Mouse (Mus musculus) neural tube, embryonic 14.5 days (tissue): Measurements from ENCODE around the gene Phldb1. TPM values are rescaled to one million over a fixed set of nuclear protein-coding genes. Genes with fewer than 3 reads are reported as not detected.
A peak's percentile ranks its signal among the peaks of the same experiment; 100 is the strongest.

ENCODE experiments used
- ATAC-seq: fragments of 200-750 bp; cut with Nextera tagmentation; 2 replicates; pipeline ENCODE4 v1.8.0; 2017; ENCODE audit warnings: low read depth, mild to moderate bottlenecking, moderate TSS enrichment, moderate library complexity
- H3K27ac ChIP-seq: fragments of 300-500 bp; sonication (generic); 2 replicates; pipeline ENCODE4 v1.5.1; 2014; ENCODE audit warnings: low read depth, mild to moderate bottlenecking, control low read depth, low read length, moderate library complexity, mixed read lengths
- H3K27me3 ChIP-seq: fragments of 300-500 bp; sonication (generic); 2 replicates; pipeline ENCODE4 v1.6.1; 2014; ENCODE audit warnings: low read length; ENCODE audit not compliant: control insufficient read depth, insufficient read depth
- H3K36me3 ChIP-seq: fragments of 300-500 bp; sonication (generic); 2 replicates; pipeline ENCODE4 v1.6.1; 2014; ENCODE audit warnings: low read length, mixed read lengths; ENCODE audit not compliant: control insufficient read depth, insufficient read depth
- H3K4me1 ChIP-seq: fragments of 300-500 bp; sonication (generic); 2 replicates; pipeline ENCODE4 v1.6.1; 2014; ENCODE audit warnings: low read length; ENCODE audit not compliant: control insufficient read depth, insufficient read depth
- H3K4me2 ChIP-seq: fragments of 300-500 bp; sonication (generic); 2 replicates; pipeline ENCODE4 v1.6.1; 2014; ENCODE audit warnings: mild to moderate bottlenecking, low read depth, low read length, control low read depth
- H3K4me3 ChIP-seq: fragments of 300-500 bp; sonication (generic); 2 replicates; pipeline ENCODE4 v1.5.1; 2014; ENCODE audit warnings: low read depth, low read length, control low read depth, mixed read lengths
- H3K9ac ChIP-seq: fragments of 300-500 bp; sonication (generic); replicated peaks from 2 replicates; pipeline ENCODE4 v1.6.1; 2014; ENCODE audit warnings: low read depth, mild to moderate bottlenecking, control low read depth, low read length, mixed read lengths
- H3K9me3 ChIP-seq: fragments of 300-500 bp; sonication (generic); 2 replicates; pipeline ENCODE4 v1.6.1; 2016; ENCODE audit warnings: low read length; ENCODE audit not compliant: control insufficient read depth
- WGBS: fragments of 180-500 bp; shearing (Covaris S2); extraction: QIAGEN DNeasy Blood & Tissue Kit; methylation state at CpG from one replicate; pipeline ENCODE4 v1.1.7; 2014; 5-methylcytosine and 5-hydroxymethylcytosine counted together
- polyA plus RNA-seq: library from polyadenylated mRNA; unstranded; fragments of >200 nt; fragmentation: Nextera tagmentation; extraction: Ambion mirVana; gene quantifications from 2 replicates; pipeline ENCODE4 v1.2.1, GENCODE M21; 2014

The Phldb1 gene
- polyA plus RNA-seq, 1 experiment from 2014 or later, result 38.8 TPM

GRCm38 (mm10) chr9:44655098-44656066 is 79.6 kb downstream of the Phldb1 start:
- Histone ChIP-seq H3K4me3 (no peak overlapping the region), H3K9ac (no peak overlapping the region), H3K27me3 (no peaks in the 10 kb centered on the region), H3K4me1 (no peaks in the 10 kb centered on the region), H3K4me2 (no peak overlapping the region; the same call in 1 of the 2 replicates), H3K9me3 (no peaks in the 10 kb centered on the region), H3K36me3 (no peaks in the 10 kb centered on the region), H3K27ac (no peak overlapping the region)
- WGBS, result 25% methylated on average over 26 of the region's 26 CpGs
- ATAC-seq, result no peak

DNA sequence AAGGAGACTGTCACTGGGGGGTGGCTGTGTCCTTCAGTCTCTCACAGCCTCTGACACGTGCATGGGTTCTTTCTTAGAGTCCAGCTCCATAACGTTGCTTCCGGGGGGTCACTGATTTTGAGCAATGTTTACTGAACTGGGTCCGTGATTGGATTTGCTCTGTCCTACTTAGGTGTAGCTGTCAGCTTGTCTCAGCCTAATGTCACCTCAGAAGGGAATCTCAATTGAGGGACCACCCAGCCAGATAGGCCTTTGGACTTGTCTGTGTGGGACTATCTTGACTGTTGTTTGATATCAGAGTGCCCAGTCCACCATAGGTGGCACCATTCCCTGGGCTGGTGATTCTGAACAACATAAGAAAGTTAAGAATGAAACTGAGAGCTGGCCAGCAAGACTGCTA is 81.1 kb downstream of the Phldb1 start:
- Histone ChIP-seq H3K4me2 (no peak overlapping the region), H3K9ac (no peak overlapping the region), H3K27ac (no peak overlapping the region), H3K36me3 (no peaks in the 10 kb centered on the region), H3K9me3 (no peaks in the 10 kb centered on the region), H3K4me3 (no peak overlapping the region), H3K4me1 (no peaks in the 10 kb centered on the region), H3K27me3 (no peaks in the 10 kb centered on the region)
- WGBS, result 79% methylated on average over 4 of the region's 4 CpGs
- no peak for ATAC-seq

GRCm38 (mm10) chr9:44652027-44652426 is 83.0 kb downstream of the Phldb1 start:
- Histone ChIP-seq H3K36me3 (no peaks in the 10 kb centered on the region), H3K27me3 (no peaks in the 10 kb centered on the region), H3K4me2 (no peak overlapping the region), H3K9ac (no peak overlapping the region), H3K9me3 (no peaks in the 10 kb centered on the region), H3K4me1 (no peaks in the 10 kb centered on the region), H3K4me3 (no peak overlapping the region), H3K27ac (no peak overlapping the region)
- peak; percentile 89; the same call in 1 of the 2 replicates for ATAC-seq
- 6% methylated on average over 8 of the region's 8 CpGs for WGBS

- no peak overlapping the region for H3K27ac ChIP-seq
- ATAC-seq, result no peak
- H3K9ac ChIP-seq, result no peak overlapping the region
- H3K27me3 ChIP-seq, result no peaks in the 10 kb centered on the region
- no peaks in the 10 kb centered on the region for H3K9me3 ChIP-seq
- H3K4me2 ChIP-seq, result no peak overlapping the region
- no peak overlapping the region for H3K4me3 ChIP-seq
- no peaks in the 10 kb centered on the region for H3K36me3 ChIP-seq
- no peaks in the 10 kb centered on the region for H3K4me1 ChIP-seq
- WGBS, result 75% methylated on average over 6 of the region's 7 CpGs
Measured at GRCm38 (mm10) chr9:44648881-44649281, 86.1 kb downstream of the Phldb1 start.

DNA sequence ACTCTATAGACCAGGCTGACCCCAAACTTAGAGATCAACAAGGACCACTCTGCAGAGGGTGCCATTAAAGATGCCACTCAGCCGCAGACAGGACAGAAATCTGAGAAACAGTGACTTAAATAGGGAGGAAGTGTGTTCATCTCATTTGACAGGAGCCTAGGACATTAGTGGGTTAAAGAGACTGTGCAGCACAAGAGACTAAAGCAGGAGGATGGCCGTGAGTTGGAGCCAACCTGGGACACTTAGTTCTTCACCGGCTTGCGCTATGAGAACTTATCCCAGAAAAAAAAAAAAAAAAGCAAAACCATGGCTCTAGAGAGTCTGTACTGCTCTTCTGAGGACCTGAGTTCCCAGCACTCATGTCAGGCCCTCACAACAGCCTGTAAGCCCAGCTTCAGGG is 87.3 kb downstream of the Phldb1 start:
- Histone ChIP-seq H3K4me2 (no peak overlapping the region), H3K9me3 (no peaks in the 10 kb centered on the region), H3K36me3 (no peaks in the 10 kb centered on the region), H3K4me1 (no peaks in the 10 kb centered on the region), H3K27ac (no peak overlapping the region), H3K27me3 (no peaks in the 10 kb centered on the region), H3K9ac (no peak overlapping the region), H3K4me3 (no peak overlapping the region)
- 88% methylated on average over 4 of the region's 4 CpGs for WGBS
- ATAC-seq, result no peak

GRCm38 (mm10) chr9:44647026-44647425 is 88.0 kb downstream of the Phldb1 start:
- H3K36me3 ChIP-seq, result no peaks in the 10 kb centered on the region
- H3K4me1 ChIP-seq, result no peaks in the 10 kb centered on the region
- H3K27me3 ChIP-seq, result no peaks in the 10 kb centered on the region
- H3K9ac ChIP-seq, result no peak overlapping the region
- no peak for ATAC-seq
- no peak overlapping the region for H3K4me3 ChIP-seq
- H3K4me2 ChIP-seq, result no peak overlapping the region
- no peak overlapping the region for H3K27ac ChIP-seq
- H3K9me3 ChIP-seq, result no peaks in the 10 kb centered on the region
- 97% methylated on average over 8 of the region's 8 CpGs for WGBS

GRCm38 (mm10) chr9:44646366-44646765 is 88.6 kb downstream of the Phldb1 start:
- no peaks in the 10 kb centered on the region for H3K9me3 ChIP-seq
- ATAC-seq, result no peak

DNA sequence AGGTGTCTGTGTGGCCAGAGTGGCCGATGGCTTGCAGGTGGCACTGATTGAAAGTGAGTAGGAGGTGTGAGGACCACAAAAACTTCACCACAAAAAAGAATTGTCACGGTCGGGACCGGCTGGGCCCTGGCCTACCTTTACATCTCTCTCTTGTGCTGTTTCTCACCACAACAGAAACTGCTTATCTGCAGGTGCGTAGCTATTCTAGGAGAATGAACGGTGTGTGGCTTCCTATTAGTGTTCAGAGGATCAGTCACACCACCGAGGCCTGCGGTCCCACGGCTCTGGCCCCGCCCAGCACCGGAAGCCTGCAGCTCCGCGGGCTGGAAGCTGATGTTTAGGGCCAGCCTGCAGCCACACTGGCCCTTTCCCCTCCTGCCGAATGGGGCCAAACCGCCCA is 89.1 kb downstream of the Phldb1 start:
- Histone ChIP-seq H3K4me2 (no peak overlapping the region), H3K4me1 (no peaks in the 10 kb centered on the region), H3K27me3 (no peaks in the 10 kb centered on the region), H3K27ac (no peak overlapping the region), H3K9me3 (no peaks in the 10 kb centered on the region), H3K4me3 (no peak overlapping the region), H3K9ac (no peak overlapping the region), H3K36me3 (no peaks in the 10 kb centered on the region)
- ATAC-seq, result no peak
- WGBS, result 76% methylated on average over 15 of the region's 15 CpGs

More at GRCm38 (mm10) chr9:44646366-44646765, 88.6 kb downstream of the Phldb1 start:
- no peak overlapping the region for H3K9ac ChIP-seq
- no peak overlapping the region for H3K27ac ChIP-seq
- H3K4me2 ChIP-seq, result no peak overlapping the region
- 95% methylated on average over 6 of the region's 6 CpGs for WGBS
- H3K27me3 ChIP-seq, result no peaks in the 10 kb centered on the region
- no peak overlapping the region for H3K4me3 ChIP-seq
- no peaks in the 10 kb centered on the region for H3K36me3 ChIP-seq
- no peaks in the 10 kb centered on the region for H3K4me1 ChIP-seq

DNA sequence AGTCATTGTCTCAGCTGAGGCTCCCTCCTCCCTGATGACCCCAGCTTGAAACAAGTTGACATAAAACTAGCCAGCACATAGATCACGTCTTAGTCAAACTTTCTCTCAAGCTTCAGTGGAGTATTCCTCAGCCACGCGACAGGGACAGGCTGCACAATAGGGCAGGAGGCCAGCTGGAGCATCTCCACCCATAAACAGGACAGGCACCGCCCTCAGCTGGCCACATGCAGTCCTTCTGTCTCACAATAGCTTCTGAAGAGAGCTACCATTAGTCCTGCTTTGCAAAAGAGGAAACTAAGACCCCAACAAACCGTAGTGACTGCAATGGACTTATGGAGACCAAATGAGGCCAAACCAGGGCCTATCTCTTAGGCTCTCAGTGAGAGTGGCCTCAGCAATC is 89.5 kb downstream of the Phldb1 start:
- Histone ChIP-seq H3K27me3 (no peaks in the 10 kb centered on the region), H3K4me3 (no peak overlapping the region), H3K4me2 (no peak overlapping the region), H3K4me1 (no peaks in the 10 kb centered on the region), H3K9me3 (no peaks in the 10 kb centered on the region), H3K36me3 (no peaks in the 10 kb centered on the region), H3K27ac (no peak overlapping the region), H3K9ac (no peak overlapping the region)
- no peak for ATAC-seq
- WGBS, result 59% methylated on average over 5 of the region's 5 CpGs
